In genomic region chr2:160479240-160479639, GRCm38 (mm10) we compare ENCODE assay signal across 18 mouse cellular contexts.
A peak's percentile ranks its signal among the peaks of the same experiment; 100 is the strongest.
DNase-seq lines count a peak whose midpoint lies in the region; ATAC-seq and TF ChIP-seq lines count a peak whose summit lies in the region.
"Had no signal": no experiment of that assay in that cellular context is flagged by ENCODE, and none has a peak within 500 bp of the region (broad histone marks: within the 10 kb centered on the region; RNA-seq: fewer than 3 reads in every experiment).

No protein-coding gene starts in this region.

- no peaks in the 10 kb centered on the region for H3K36me3 ChIP-seq in heart, embryonic 15.5 days
- H3K36me3 ChIP-seq in stomach, embryonic 16.5 days (ENCODE audit: control insufficient read depth, insufficient read depth, low read length), result no peaks in the 10 kb centered on the region
- H3K36me3 ChIP-seq in stomach, postnatal 0 days (ENCODE audit: control insufficient read depth, insufficient read depth, low read length), result no peaks in the 10 kb centered on the region
- no peaks in the 10 kb centered on the region for H3K36me3 ChIP-seq in limb, embryonic 12.5 days
- H3K36me3 ChIP-seq in forebrain, embryonic 14.5 days (ENCODE audit: control insufficient read depth, insufficient read depth, low read length), result no peaks in the 10 kb centered on the region
- H3K36me3 ChIP-seq: forebrain, embryonic 12.5 days; heart, embryonic 10.5 days; hindbrain, embryonic 13.5 days had no signal

- H3K9ac ChIP-seq in heart, embryonic 15.5 days, result no peak overlapping the region
- H3K9ac ChIP-seq in stomach, embryonic 16.5 days (ENCODE audit: low read length), result no peak overlapping the region
- H3K9ac ChIP-seq in stomach, postnatal 0 days (ENCODE audit: low read length), result no peak overlapping the region
- H3K9ac ChIP-seq in limb, embryonic 12.5 days (replicated peaks), result no peak overlapping the region; the same call in 1 of the 2 replicates
- no peak overlapping the region for H3K9ac ChIP-seq in forebrain, embryonic 14.5 days (ENCODE audit: low read length)
- H3K9ac ChIP-seq: forebrain, embryonic 12.5 days; forebrain, postnatal 0 days; hindbrain, embryonic 13.5 days had no signal

- no peak overlapping the region for H3K4me3 ChIP-seq in heart, embryonic 15.5 days
- no peak overlapping the region for H3K4me3 ChIP-seq in stomach, embryonic 16.5 days (replicated peaks; ENCODE audit: low read length)
- H3K4me3 ChIP-seq in stomach, postnatal 0 days (ENCODE audit: low read depth, low read length), result no peak overlapping the region
- H3K4me3 ChIP-seq in limb, embryonic 12.5 days (replicated peaks), result no peak overlapping the region
- H3K4me3 ChIP-seq in forebrain, embryonic 14.5 days (ENCODE audit: low read depth, low read length), result no peak overlapping the region
- no peak overlapping the region for H3K4me3 ChIP-seq in gastrocnemius, adult 2 months
- H3K4me3 ChIP-seq: forebrain, embryonic 12.5 days; heart, embryonic 10.5 days; hindbrain, embryonic 13.5 days had no signal

- TF ChIP-seq EP300 in stomach, postnatal 0 days (optimal IDR thresholded peaks at IDR 0.05), result no peak

- TF ChIP-seq CTCF in stomach, postnatal 0 days (IDR thresholded peaks at IDR 0.05; ENCODE audit: low read depth), result no peak
- no peak for TF ChIP-seq CTCF in gastrocnemius, adult 2 months (IDR thresholded peaks at IDR 0.05)

- no peak overlapping the region for H3K4me2 ChIP-seq in heart, embryonic 15.5 days
- H3K4me2 ChIP-seq in stomach, embryonic 16.5 days (ENCODE audit: low read depth, low read length), result no peak overlapping the region
- no peak overlapping the region for H3K4me2 ChIP-seq in stomach, postnatal 0 days (replicated peaks; ENCODE audit: low read depth)
- 0 out of 2 replicates have a peak overlapping the region, but pooled peaks have one; percentile 8 for H3K4me2 ChIP-seq in limb, embryonic 12.5 days
- no peak overlapping the region for H3K4me2 ChIP-seq in forebrain, embryonic 14.5 days (ENCODE audit: low read length)
- H3K4me2 ChIP-seq: forebrain, embryonic 12.5 days; hindbrain, embryonic 13.5 days had no signal

- intact Hi-C loops in gastrocnemius, adult 2 months (cut with DNase I), result no loop called here

- H3K27ac ChIP-seq in heart, embryonic 15.5 days, result no peak overlapping the region
- H3K27ac ChIP-seq in stomach, embryonic 16.5 days (ENCODE audit: low read length), result no peak overlapping the region
- H3K27ac ChIP-seq in stomach, postnatal 0 days (replicated peaks), result no peak overlapping the region
- H3K27ac ChIP-seq in limb, embryonic 12.5 days, result no peak overlapping the region
- no peak overlapping the region for H3K27ac ChIP-seq in forebrain, embryonic 14.5 days (ENCODE audit: low read depth, low read length)
- H3K27ac ChIP-seq in gastrocnemius, adult 2 months, result no peak overlapping the region
- H3K27ac ChIP-seq: forebrain, embryonic 12.5 days; heart, embryonic 10.5 days; hindbrain, embryonic 13.5 days; hindbrain, postnatal 0 days had no signal

- H3K4me1 ChIP-seq in heart, embryonic 15.5 days (replicated peaks), result no peaks in the 10 kb centered on the region
- no peaks in the 10 kb centered on the region for H3K4me1 ChIP-seq in stomach, embryonic 16.5 days (ENCODE audit: control insufficient read depth, insufficient read depth, low read length)
- H3K4me1 ChIP-seq in stomach, postnatal 0 days (replicated peaks; ENCODE audit: control insufficient read depth, insufficient read depth), result no peaks in the 10 kb centered on the region
- peaks cover 18% of the 10 kb centered on the region for H3K4me1 ChIP-seq in limb, embryonic 12.5 days (replicated peaks)
- no peaks in the 10 kb centered on the region for H3K4me1 ChIP-seq in forebrain, embryonic 14.5 days (ENCODE audit: control insufficient read depth, insufficient read depth, low read length)
- H3K4me1 ChIP-seq: forebrain, embryonic 12.5 days had no signal

- peak; percentile 33; the same call in 1 of the 2 replicates for ATAC-seq in heart, embryonic 15.5 days (replicated peaks; ENCODE audit: insufficient number of reproducible peaks, insufficient read depth, low FRiP score, low read depth)
- peak; percentile 33; the same call in 1 of the 2 replicates for ATAC-seq in stomach, embryonic 16.5 days (ENCODE audit: insufficient read depth, low FRiP score)
- ATAC-seq in stomach, postnatal 0 days (ENCODE audit: low FRiP score, low TSS enrichment), result no peak
- ATAC-seq in limb, embryonic 12.5 days (ENCODE audit: insufficient number of reproducible peaks, insufficient read depth, low FRiP score, low TSS enrichment, low read depth), result peak; percentile 48; the same call in 1 of the 2 replicates
- ATAC-seq in forebrain, embryonic 14.5 days, result no peak
- ATAC-seq: forebrain, postnatal 0 days; hindbrain, postnatal 0 days had no signal

- no peaks in the 10 kb centered on the region for H3K9me3 ChIP-seq in heart, embryonic 15.5 days (replicated peaks)
- H3K9me3 ChIP-seq in stomach, embryonic 16.5 days (replicated peaks; ENCODE audit: control insufficient read depth, low read length), result no peaks in the 10 kb centered on the region
- H3K9me3 ChIP-seq in stomach, postnatal 0 days (ENCODE audit: control insufficient read depth, low read length), result no peaks in the 10 kb centered on the region
- H3K9me3 ChIP-seq in limb, embryonic 12.5 days, result no peaks in the 10 kb centered on the region
- no peaks in the 10 kb centered on the region for H3K9me3 ChIP-seq in forebrain, embryonic 14.5 days (replicated peaks; ENCODE audit: control insufficient read depth, low read length)
- H3K9me3 ChIP-seq: forebrain, embryonic 12.5 days; heart, embryonic 10.5 days; hindbrain, embryonic 13.5 days had no signal

- peaks cover 4% of the 10 kb centered on the region; the same call in 1 of the 2 replicates for H3K27me3 ChIP-seq in heart, embryonic 15.5 days
- no peaks in the 10 kb centered on the region for H3K27me3 ChIP-seq in stomach, embryonic 16.5 days (ENCODE audit: control insufficient read depth, insufficient read depth, low read length)
- H3K27me3 ChIP-seq in stomach, postnatal 0 days (ENCODE audit: control insufficient read depth, insufficient read depth, low read length), result no peaks in the 10 kb centered on the region
- no peaks in the 10 kb centered on the region for H3K27me3 ChIP-seq in limb, embryonic 12.5 days
- H3K27me3 ChIP-seq in forebrain, embryonic 14.5 days (replicated peaks; ENCODE audit: control insufficient read depth, insufficient read depth, low read length), result no peaks in the 10 kb centered on the region

- 49% methylated on average over 7 of the region's 7 CpGs for WGBS in heart, embryonic 15.5 days
- 50% methylated on average over 7 of the region's 7 CpGs for WGBS in stomach, embryonic 16.5 days
- 54% methylated on average over 7 of the region's 7 CpGs for WGBS in stomach, postnatal 0 days
- WGBS in limb, embryonic 12.5 days, result 29% methylated on average over 7 of the region's 7 CpGs
- WGBS in forebrain, embryonic 14.5 days, result 73% methylated on average over 7 of the region's 7 CpGs

- DNase-seq in heart, adult 9 months (ENCODE audit: low spot score in 2 of 2), result no peak
- no peak for DNase-seq in stomach, postnatal 0 days (ENCODE audit: low spot score)
- DNase-seq in forebrain, embryonic 14.5 days (ENCODE audit: low spot score), result no peak
- no peak for DNase-seq in gastrocnemius, adult 2 months
- DNase-seq: adrenal gland, postnatal 14 days; cerebellum, adult 18-20 months; cerebellum, postnatal 10 days; forebrain, postnatal 0 days; gastrocnemius, postnatal 36 days; heart, adult 11 months; heart, postnatal 14 days had no signal

Comparison
In these comparisons a context has a peak if more than half of its experiments do, and no peak if none do; other contexts are left out.
1. ATAC-seq: peak in heart, embryonic 15.5 days (single experiment), stomach, embryonic 16.5 days (single experiment) and limb, embryonic 12.5 days (single experiment); none in stomach, postnatal 0 days (single experiment) and forebrain, embryonic 14.5 days (single experiment).